Mouse (Mus musculus): ENCODE data around the gene Gm30083. TPM values are rescaled to one million over a fixed set of nuclear protein-coding genes. Genes with fewer than 3 reads are reported as not detected.

Gm30083 gene
- polyA plus RNA-seq, 1 experiment from 2014 or later, result not detected

DNA sequence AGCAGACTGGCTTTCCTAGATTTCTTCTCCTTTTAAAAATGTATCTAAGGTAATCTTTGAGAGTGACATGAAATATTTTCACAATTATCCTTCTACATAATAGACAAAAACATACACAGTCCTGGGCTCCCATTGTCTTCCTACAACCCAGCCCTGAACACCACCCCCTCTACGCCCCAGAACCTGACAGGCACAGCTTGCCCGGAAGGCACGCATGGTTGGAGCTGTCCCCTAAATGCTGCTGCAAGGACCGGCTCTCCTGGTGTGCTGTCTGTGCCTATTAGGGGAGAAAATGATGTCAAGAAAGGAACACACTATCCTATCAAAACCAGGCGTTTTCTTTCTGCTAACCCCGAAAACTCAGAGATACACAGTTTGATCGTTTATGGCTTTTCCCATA, 37.2 kb downstream of the Gm30083 start:
- no peaks in the 10 kb centered on the region for H3K27me3 ChIP-seq (ENCODE audit: control insufficient read depth, insufficient read depth, low read length)
- H3K4me1 ChIP-seq (ENCODE audit: control insufficient read depth, insufficient read depth, low read length), result peaks cover 4% of the 10 kb centered on the region
- H3K9me3 ChIP-seq (replicated peaks; ENCODE audit: control insufficient read depth, low read length), result no peaks in the 10 kb centered on the region
- H3K9ac ChIP-seq (ENCODE audit: low read length), result no peak overlapping the region
- no peaks in the 10 kb centered on the region for H3K36me3 ChIP-seq (ENCODE audit: control insufficient read depth, insufficient read depth, low read length)
- WGBS, result 41% methylated on average over 7 of the region's 7 CpGs
- H3K27ac ChIP-seq (ENCODE audit: low read length), result no peak overlapping the region
- no peak for ATAC-seq (ENCODE audit: insufficient read depth, low FRiP score)
- no peak overlapping the region for H3K4me3 ChIP-seq (replicated peaks; ENCODE audit: low read length)
- H3K4me2 ChIP-seq (ENCODE audit: low read depth, low read length), result no peak overlapping the region

DNA sequence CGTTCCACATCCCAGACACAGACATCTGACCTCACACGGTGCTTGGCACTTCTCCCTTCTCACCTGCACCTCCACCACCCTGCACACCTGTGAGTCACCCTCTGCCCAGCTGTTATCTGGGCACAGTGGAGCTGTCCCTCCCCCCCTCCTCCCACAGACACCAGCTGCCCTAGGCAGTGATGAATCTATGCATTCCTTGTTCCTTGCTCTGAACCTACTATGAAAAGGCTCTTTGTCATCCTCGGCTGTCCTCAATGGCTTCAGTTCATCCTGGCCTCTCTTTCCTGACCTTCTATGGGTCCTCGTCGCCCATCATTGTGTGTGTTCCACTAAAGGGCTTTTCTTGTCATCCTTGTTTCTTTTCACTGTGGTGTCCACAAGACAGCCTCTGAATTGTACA, 40.2 kb downstream of the Gm30083 start:
- Histone ChIP-seq H3K9me3 (replicated peaks; ENCODE audit: control insufficient read depth, low read length) (no peaks in the 10 kb centered on the region), H3K4me3 (replicated peaks; ENCODE audit: low read length) (no peak overlapping the region), H3K4me2 (ENCODE audit: low read depth, low read length) (no peak overlapping the region), H3K9ac (ENCODE audit: low read length) (no peak overlapping the region), H3K36me3 (ENCODE audit: control insufficient read depth, insufficient read depth, low read length) (no peaks in the 10 kb centered on the region), H3K4me1 (ENCODE audit: control insufficient read depth, insufficient read depth, low read length) (peaks cover 4% of the 10 kb centered on the region), H3K27ac (ENCODE audit: low read length) (no peak overlapping the region), H3K27me3 (ENCODE audit: control insufficient read depth, insufficient read depth, low read length) (no peaks in the 10 kb centered on the region)
- WGBS, result 77% methylated on average over 5 of the region's 5 CpGs
- no peak for ATAC-seq (ENCODE audit: insufficient read depth, low FRiP score)

DNA sequence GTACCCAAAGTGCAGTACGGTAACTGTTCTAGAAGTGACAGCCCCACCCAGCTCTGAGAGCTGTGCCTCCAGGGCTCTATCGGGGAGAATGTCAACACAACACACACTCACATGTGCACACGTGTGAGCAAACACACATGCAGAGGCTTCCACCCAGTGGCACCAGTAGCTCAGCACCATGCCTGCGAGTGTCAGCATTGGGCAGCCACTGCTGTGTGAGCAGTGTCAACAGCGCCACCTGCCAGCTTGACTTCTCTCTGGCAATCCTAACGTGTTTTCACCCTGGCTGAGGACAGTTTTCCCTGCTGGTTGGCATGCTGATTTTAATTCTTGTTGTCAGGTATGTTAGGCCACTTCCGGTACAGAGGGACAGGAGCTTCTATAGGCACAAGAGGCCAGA, 42.3 kb downstream of the Gm30083 start:
- no peak overlapping the region for H3K4me3 ChIP-seq (replicated peaks; ENCODE audit: low read length)
- H3K36me3 ChIP-seq (ENCODE audit: control insufficient read depth, insufficient read depth, low read length), result no peaks in the 10 kb centered on the region
- H3K4me2 ChIP-seq (ENCODE audit: low read depth, low read length), result no peak overlapping the region
- no peaks in the 10 kb centered on the region for H3K27me3 ChIP-seq (ENCODE audit: control insufficient read depth, insufficient read depth, low read length)
- H3K9ac ChIP-seq (ENCODE audit: low read length), result no peak overlapping the region
- H3K9me3 ChIP-seq (replicated peaks; ENCODE audit: control insufficient read depth, low read length), result no peaks in the 10 kb centered on the region
- ATAC-seq (ENCODE audit: insufficient read depth, low FRiP score), result peak; percentile 47; the same call in 1 of the 2 replicates
- H3K4me1 ChIP-seq (ENCODE audit: control insufficient read depth, insufficient read depth, low read length), result no peaks in the 10 kb centered on the region
- WGBS, result 36% methylated on average over 7 of the region's 7 CpGs
- H3K27ac ChIP-seq (ENCODE audit: low read length), result no peak overlapping the region

DNA sequence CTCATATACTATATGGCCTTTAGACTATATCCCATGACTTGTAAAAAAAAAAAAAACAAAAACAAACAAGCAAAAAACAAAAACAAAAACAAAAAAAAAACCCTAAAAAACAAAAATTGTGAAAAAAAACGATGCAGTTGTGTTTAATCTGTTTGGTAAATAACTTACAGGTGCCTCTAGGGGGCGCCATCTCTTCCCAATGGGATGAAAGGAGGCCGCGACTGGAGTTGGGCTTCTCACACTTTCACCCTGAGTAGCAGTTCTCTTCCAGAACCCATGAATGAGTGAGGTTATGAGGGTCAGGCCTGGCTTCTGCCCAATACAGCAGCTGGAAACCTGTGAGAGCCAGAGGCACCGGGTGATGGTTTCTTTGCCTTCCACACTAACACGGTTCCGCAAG, 49.3 kb downstream of the Gm30083 start:
- H3K36me3 ChIP-seq (ENCODE audit: control insufficient read depth, insufficient read depth, low read length), result no peaks in the 10 kb centered on the region
- WGBS, result 54% methylated on average over 7 of the region's 7 CpGs
- ATAC-seq (ENCODE audit: insufficient read depth, low FRiP score), result no peak

DNA sequence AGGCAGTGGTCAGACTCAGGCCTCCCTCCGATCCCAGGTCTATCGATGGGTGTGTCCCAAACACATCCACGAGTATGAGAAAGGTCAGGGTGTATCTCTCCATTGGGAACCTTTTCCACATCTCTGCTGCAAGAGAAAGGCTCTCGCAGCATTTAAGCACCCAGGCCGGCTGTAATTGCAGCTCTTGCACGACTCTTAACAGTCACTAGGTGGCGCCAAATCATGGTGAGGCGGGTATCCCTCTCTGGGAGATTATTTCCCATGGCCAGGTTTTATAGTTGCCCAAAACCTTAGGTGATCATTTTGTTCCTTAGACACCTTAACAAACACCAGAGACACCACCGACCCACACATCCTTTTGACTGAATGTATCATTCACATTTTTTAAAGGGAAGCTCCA, 55.6 kb downstream of the Gm30083 start:
- Histone ChIP-seq H3K9ac (ENCODE audit: low read length) (no peak overlapping the region), H3K9me3 (replicated peaks; ENCODE audit: control insufficient read depth, low read length) (no peaks in the 10 kb centered on the region), H3K27me3 (ENCODE audit: control insufficient read depth, insufficient read depth, low read length) (no peaks in the 10 kb centered on the region), H3K4me2 (ENCODE audit: low read depth, low read length) (no peak overlapping the region), H3K36me3 (ENCODE audit: control insufficient read depth, insufficient read depth, low read length) (no peaks in the 10 kb centered on the region), H3K4me1 (ENCODE audit: control insufficient read depth, insufficient read depth, low read length) (no peaks in the 10 kb centered on the region), H3K4me3 (replicated peaks; ENCODE audit: low read length) (no peak overlapping the region), H3K27ac (ENCODE audit: low read length) (no peak overlapping the region)
- WGBS, result 12% methylated on average over 9 of the region's 9 CpGs
- ATAC-seq (ENCODE audit: insufficient read depth, low FRiP score), result 0 out of 2 replicates have a peak, but pooled peaks have one; percentile 13

More for the DNA sequence above, 49.3 kb downstream of the Gm30083 start:
- Histone ChIP-seq H3K27me3 (ENCODE audit: control insufficient read depth, insufficient read depth, low read length) (no peaks in the 10 kb centered on the region), H3K27ac (ENCODE audit: low read length) (no peak overlapping the region), H3K9ac (ENCODE audit: low read length) (no peak overlapping the region), H3K4me2 (ENCODE audit: low read depth, low read length) (no peak overlapping the region), H3K4me1 (ENCODE audit: control insufficient read depth, insufficient read depth, low read length) (no peaks in the 10 kb centered on the region), H3K4me3 (replicated peaks; ENCODE audit: low read length) (no peak overlapping the region), H3K9me3 (replicated peaks; ENCODE audit: control insufficient read depth, low read length) (no peaks in the 10 kb centered on the region)

DNA sequence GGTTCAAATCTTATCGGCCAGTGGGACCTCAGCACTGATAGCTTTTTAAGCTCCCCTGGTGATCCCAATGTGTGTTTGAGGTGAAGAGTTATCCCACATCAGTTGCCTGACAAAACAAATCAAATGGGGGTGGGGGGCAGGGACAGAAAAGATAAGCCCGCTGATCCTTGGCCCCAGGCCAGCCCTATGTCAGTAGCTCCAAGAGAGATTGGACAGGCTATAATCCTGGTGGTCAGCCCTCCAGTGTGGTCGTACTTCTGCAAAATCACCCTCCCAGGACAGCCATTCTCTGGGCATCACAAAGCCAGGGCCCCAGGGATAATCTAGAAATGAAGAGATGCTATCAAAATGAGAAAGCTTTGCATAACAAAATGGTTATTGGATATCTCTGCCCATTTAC, 56.1 kb downstream of the Gm30083 start:
- ATAC-seq (ENCODE audit: insufficient read depth, low FRiP score), result no peak

DNA sequence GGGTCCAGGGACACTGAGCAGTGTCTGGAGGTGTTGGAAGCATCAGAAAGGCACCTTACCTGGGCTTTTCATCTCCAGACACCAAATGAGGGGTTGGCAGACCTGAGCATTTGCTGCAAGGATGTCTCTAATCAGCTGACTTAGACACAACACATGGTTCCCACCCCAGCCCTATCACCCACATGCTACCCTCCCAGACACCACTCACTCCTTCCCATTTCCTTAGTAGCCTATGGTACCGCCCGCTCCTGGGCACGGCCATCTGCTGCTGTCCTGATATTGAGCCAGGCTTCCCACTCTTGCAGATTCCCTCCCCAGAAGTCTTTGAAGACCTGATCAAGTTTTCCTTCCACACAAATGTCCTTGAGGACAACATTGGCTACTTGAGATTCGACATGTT, 56.8 kb downstream of the Gm30083 start:
- Histone ChIP-seq H3K36me3 (ENCODE audit: control insufficient read depth, insufficient read depth, low read length) (no peaks in the 10 kb centered on the region), H3K27ac (ENCODE audit: low read length) (no peak overlapping the region), H3K4me1 (ENCODE audit: control insufficient read depth, insufficient read depth, low read length) (no peaks in the 10 kb centered on the region), H3K9ac (ENCODE audit: low read length) (no peak overlapping the region), H3K9me3 (replicated peaks; ENCODE audit: control insufficient read depth, low read length) (no peaks in the 10 kb centered on the region), H3K27me3 (ENCODE audit: control insufficient read depth, insufficient read depth, low read length) (no peaks in the 10 kb centered on the region), H3K4me2 (ENCODE audit: low read depth, low read length) (no peak overlapping the region), H3K4me3 (replicated peaks; ENCODE audit: low read length) (no peak overlapping the region)
- 84% methylated on average over 4 of the region's 4 CpGs for WGBS
- no peak for ATAC-seq (ENCODE audit: insufficient read depth, low FRiP score)

More for the DNA sequence above, 56.1 kb downstream of the Gm30083 start:
- H3K4me2 ChIP-seq (ENCODE audit: low read depth, low read length), result no peak overlapping the region
- no peaks in the 10 kb centered on the region for H3K4me1 ChIP-seq (ENCODE audit: control insufficient read depth, insufficient read depth, low read length)
- no peaks in the 10 kb centered on the region for H3K36me3 ChIP-seq (ENCODE audit: control insufficient read depth, insufficient read depth, low read length)
- no peak overlapping the region for H3K9ac ChIP-seq (ENCODE audit: low read length)
- H3K27ac ChIP-seq (ENCODE audit: low read length), result no peak overlapping the region
- H3K9me3 ChIP-seq (replicated peaks; ENCODE audit: control insufficient read depth, low read length), result no peaks in the 10 kb centered on the region
- no peaks in the 10 kb centered on the region for H3K27me3 ChIP-seq (ENCODE audit: control insufficient read depth, insufficient read depth, low read length)
- 49% methylated on average over 3 of the region's 3 CpGs for WGBS
- H3K4me3 ChIP-seq (replicated peaks; ENCODE audit: low read length), result no peak overlapping the region

DNA sequence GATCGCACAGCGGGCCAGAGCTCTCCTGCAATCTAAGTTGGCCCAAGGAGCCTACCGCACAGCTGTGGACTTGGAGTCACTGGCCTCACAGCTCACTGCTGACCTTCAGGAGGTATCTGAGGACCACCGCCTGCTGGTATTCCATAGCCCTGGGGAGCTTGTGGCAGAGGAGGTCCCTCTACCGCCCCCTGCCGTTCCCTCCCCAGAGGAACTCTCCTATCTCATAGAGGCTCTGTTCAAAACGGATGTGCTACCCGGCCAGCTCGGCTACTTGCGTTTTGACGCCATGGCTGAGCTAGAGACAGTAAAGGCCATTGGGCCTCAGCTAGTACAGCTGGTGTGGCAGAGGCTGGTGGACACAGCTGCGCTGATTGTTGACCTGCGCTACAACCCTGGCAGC, 58.9 kb downstream of the Gm30083 start:
- Histone ChIP-seq H3K27ac (ENCODE audit: low read length) (no peak overlapping the region), H3K4me1 (ENCODE audit: control insufficient read depth, insufficient read depth, low read length) (no peaks in the 10 kb centered on the region), H3K27me3 (ENCODE audit: control insufficient read depth, insufficient read depth, low read length) (no peaks in the 10 kb centered on the region), H3K9ac (ENCODE audit: low read length) (no peak overlapping the region), H3K36me3 (ENCODE audit: control insufficient read depth, insufficient read depth, low read length) (no peaks in the 10 kb centered on the region), H3K9me3 (replicated peaks; ENCODE audit: control insufficient read depth, low read length) (no peaks in the 10 kb centered on the region), H3K4me2 (ENCODE audit: low read depth, low read length) (no peak overlapping the region), H3K4me3 (replicated peaks; ENCODE audit: low read length) (no peak overlapping the region)
- ATAC-seq (ENCODE audit: insufficient read depth, low FRiP score), result no peak
- 69% methylated on average over 13 of the region's 13 CpGs for WGBS

DNA sequence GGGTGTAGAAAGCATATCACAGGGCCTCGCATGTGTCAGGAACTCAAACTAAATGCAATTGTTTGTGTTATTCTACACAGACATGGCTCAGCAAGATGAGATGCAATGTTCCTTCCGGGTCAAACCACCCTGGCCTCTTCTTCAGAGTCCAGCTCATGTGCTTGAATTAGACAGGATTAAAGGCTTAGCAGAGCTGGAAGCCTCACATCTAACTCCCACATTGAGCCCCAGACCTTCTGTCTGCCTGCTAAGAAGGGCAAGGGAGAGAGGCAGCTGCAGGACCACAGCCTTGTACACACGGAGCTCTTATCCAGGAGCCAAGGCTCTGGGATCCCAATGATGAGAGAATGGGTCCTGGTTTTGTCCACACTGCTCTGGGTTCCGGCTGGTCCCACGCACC, 61.2 kb downstream of the Gm30083 start, which contains the start of gene Rbp3:
Rbp3 (plus strand) TSS at position 243 of the 400 bp plus-strand sequence.
- H3K4me3 ChIP-seq (replicated peaks; ENCODE audit: low read length), result no peak within 1 kb of the TSS
- no peak within 1 kb of the TSS for H3K9ac ChIP-seq (ENCODE audit: low read length)
- H3K27me3 ChIP-seq (ENCODE audit: control insufficient read depth, insufficient read depth, low read length), result no peaks in the 10 kb centered on the region
- 79% methylated on average over 5 of the region's 5 CpGs for WGBS
- no peaks in the 10 kb centered on the region for H3K9me3 ChIP-seq (replicated peaks; ENCODE audit: control insufficient read depth, low read length)
- no peaks in the 10 kb centered on the region for H3K36me3 ChIP-seq (ENCODE audit: control insufficient read depth, insufficient read depth, low read length)
- H3K27ac ChIP-seq (ENCODE audit: low read length), result no peak within 1 kb of the TSS
- H3K4me2 ChIP-seq (ENCODE audit: low read depth, low read length), result no peak within 1 kb of the TSS
- ATAC-seq (ENCODE audit: insufficient read depth, low FRiP score), result no peak
- no peaks in the 10 kb centered on the region for H3K4me1 ChIP-seq (ENCODE audit: control insufficient read depth, insufficient read depth, low read length)

All from stomach, embryonic 16.5 days (tissue).